Mouse (Mus musculus) testis, adult 2 months (tissue): ENCODE data around the gene Tmem30b. TPM values are rescaled to one million over a fixed set of nuclear protein-coding genes. Genes with fewer than 3 reads are reported as not detected.

ENCODE experiments used
- H3K27ac ChIP-seq: fragments of 200-500 bp; 2 replicates; pipeline ENCODE4 v1.5.1; 2012; ENCODE audit warnings: low read depth, low read length; ENCODE audit not compliant: control insufficient read depth, insufficient read depth
- H3K27me3 ChIP-seq: fragments of 200-500 bp; 2 replicates; pipeline ENCODE4 v1.6.1; 2012; ENCODE audit warnings: mild to moderate bottlenecking, low read length, moderate library complexity; ENCODE audit not compliant: control insufficient read depth, insufficient read depth
- H3K36me3 ChIP-seq: fragments of 200-500 bp; 2 replicates; pipeline ENCODE4 v1.6.1; 2012; ENCODE audit warnings: mild to moderate bottlenecking, low read length; ENCODE audit not compliant: control insufficient read depth, insufficient read depth
- H3K4me1 ChIP-seq: fragments of 200-500 bp; 2 replicates; pipeline ENCODE4 v1.6.1; 2012; ENCODE audit warnings: low read length; ENCODE audit not compliant: control insufficient read depth, insufficient read depth
- H3K4me3 ChIP-seq: fragments of 200-500 bp; 2 replicates; pipeline ENCODE4 v1.5.1; 2012; ENCODE audit warnings: low read depth, mild to moderate bottlenecking, low read length, moderate library complexity, mixed read lengths; ENCODE audit not compliant: control insufficient read depth
- CTCF ChIP-seq: fragments of 200-500 bp; IDR thresholded peaks from 2 replicates; pipeline ENCODE4 v1.5.1; 2012; ENCODE audit warnings: low read depth, mild to moderate bottlenecking, inconsistent platforms, low read length, moderate library complexity; ENCODE audit not compliant: control insufficient read depth, insufficient read depth, insufficient replicate concordance
- POLR2A ChIP-seq: fragments of 200-500 bp; IDR thresholded peaks from 2 replicates; pipeline ENCODE4 v1.6.1; 2012; ENCODE audit warnings: low read depth, mild to moderate bottlenecking, inconsistent platforms, low read length, moderate library complexity; ENCODE audit not compliant: control insufficient read depth
- polyA plus RNA-seq: library from polyadenylated mRNA; depleted of rRNA; stranded (reverse); fragments of >200 nt; gene quantifications from 2 replicates; pipeline ENCODE4 v1.2.3, GENCODE M21; 2012; rRNA removed

Tmem30b gene
- polyA plus RNA-seq, 1 experiment = 0.17 TPM

- no peaks in the 10 kb centered on the region for H3K36me3 ChIP-seq
- H3K4me1 ChIP-seq = no peaks in the 10 kb centered on the region
- TF ChIP-seq POLR2A = no peak
- no peak for TF ChIP-seq CTCF
- no peak overlapping the region for H3K27ac ChIP-seq
- no peaks in the 10 kb centered on the region for H3K27me3 ChIP-seq
- no peak overlapping the region for H3K4me3 ChIP-seq
Measured at GRCm38 (mm10) chr12:73493929-73494530, 52.2 kb downstream of the Tmem30b start.

Other genes with a start within 250 kb of the Tmem30b start
- gene Prkch, start 38.4 kb upstream of the Tmem30b start, polyA plus RNA-seq = 1.6 and 1.7 TPM in 2 replicates